Mouse (Mus musculus) cerebellum, adult 2 months (tissue): ENCODE data around the gene Acadsb.

Experiments used
- CTCF ChIP-seq: fragments of 200-500 bp; IDR thresholded peaks from 2 replicates; pipeline ENCODE4 v1.5.1; 2011; ENCODE audit warnings: low read depth, mild to moderate bottlenecking, control low read depth, low read length, moderate library complexity, borderline replicate concordance; ENCODE audit not compliant: insufficient read depth
- POLR2A ChIP-seq: fragments of 200-500 bp; IDR thresholded peaks from 2 replicates; pipeline ENCODE4 v1.6.1; 2011; ENCODE audit warnings: low read length, control low read depth, borderline replicate concordance; ENCODE audit not compliant: insufficient read depth

GRCm38 (mm10) chr7:131465117-131465601 lies 54.8 kb downstream of the Acadsb start:
- TF ChIP-seq POLR2A = no peak
- no peak for TF ChIP-seq CTCF
